Mouse (Mus musculus) T-helper 1 cell (primary cell): ENCODE measurements around the gene Cdca4.

ENCODE experiments used
- in situ Hi-C: fragments of 300-600 bp; cut with MboI, MseI; formaldehyde crosslinking; loops from one replicate; pipeline ENCODE4 v1.15.1; 2025; ENCODE audit warnings: high pct_unique_total_duplicates

The Cdca4 gene

GRCm38 (mm10) chr12:112801864-112802846, 27.1 kb downstream of the Cdca4 start, which contains the start of gene Ahnak2:
Gene Ahnak2 (minus strand): TSS chr12:112802657.
- in situ Hi-C loops, result loop anchor here (5.0 kb wide), 1 partner anchor 35 kb away; no protein-coding TSS in a partner anchor

GRCm38 (mm10) chr12:112800476-112800875, 28.7 kb downstream of the Cdca4 start:
- in situ Hi-C loops, result loop anchor here (5.0 kb wide), 1 partner anchor 37 kb away; no protein-coding TSS in a partner anchor

GRCm38 (mm10) chr12:112799237-112799970, 29.8 kb downstream of the Cdca4 start:
- in situ Hi-C loops, result loop anchor here (5.0 kb wide), 2 partner anchors 57 to 58 kb away; no protein-coding TSS in a partner anchor

- in situ Hi-C loops, result loop anchor here (5.0 kb wide), 2 partner anchors 56 to 59 kb away; no protein-coding TSS in a partner anchor
Observed at GRCm38 (mm10) chr12:112798716-112799115, 30.5 kb downstream of the Cdca4 start.

- in situ Hi-C loops, result loop anchor here (5.0 kb wide), 2 partner anchors 56 to 59 kb away; no protein-coding TSS in a partner anchor
Observed at GRCm38 (mm10) chr12:112798332-112798681, 30.9 kb downstream of the Cdca4 start.

GRCm38 (mm10) chr12:112797672-112798331, 31.4 kb downstream of the Cdca4 start:
- in situ Hi-C loops, result loop anchor here (5.0 kb wide), 2 partner anchors 56 to 59 kb away; no protein-coding TSS in a partner anchor

- in situ Hi-C loops, result loop anchor here (5.0 kb wide), 2 partner anchors 55 to 60 kb away; no protein-coding TSS in a partner anchor
Observed at GRCm38 (mm10) chr12:112796551-112797510, 32.4 kb downstream of the Cdca4 start.

- in situ Hi-C loops, result loop anchor here (5.0 kb wide), 2 partner anchors 53 to 62 kb away; no protein-coding TSS in a partner anchor
Observed at GRCm38 (mm10) chr12:112795466-112796104, 33.6 kb downstream of the Cdca4 start.

GRCm38 (mm10) chr12:112794998-112795397, 34.2 kb downstream of the Cdca4 start:
- in situ Hi-C loops, result loop anchor here (5.0 kb wide), 2 partner anchors 53 to 62 kb away; no protein-coding TSS in a partner anchor

- in situ Hi-C loops, result no loop called here
Observed at GRCm38 (mm10) chr12:112794356-112794816, 34.8 kb downstream of the Cdca4 start.

- in situ Hi-C loops, result no loop called here
Observed at GRCm38 (mm10) chr12:112793601-112794355, 35.4 kb downstream of the Cdca4 start.

- in situ Hi-C loops, result no loop called here
Observed at GRCm38 (mm10) chr12:112791026-112791425, 38.2 kb downstream of the Cdca4 start.

- in situ Hi-C loops, result loop anchor here (25.0 kb wide), 1 partner anchor 1487 kb away; no protein-coding TSS in a partner anchor
Observed at GRCm38 (mm10) chr12:112774481-112774880, 54.7 kb downstream of the Cdca4 start.

- in situ Hi-C loops, result loop anchor here (25.0 kb wide), 1 partner anchor 1487 kb away; no protein-coding TSS in a partner anchor
Observed at GRCm38 (mm10) chr12:112774026-112774425, 55.2 kb downstream of the Cdca4 start.

- in situ Hi-C loops, result loop anchor here (25.0 kb wide), 1 partner anchor 1486 kb away; no protein-coding TSS in a partner anchor
Observed at GRCm38 (mm10) chr12:112773366-112773765, 55.9 kb downstream of the Cdca4 start.

GRCm38 (mm10) chr12:112772306-112772705, 56.9 kb downstream of the Cdca4 start:
- in situ Hi-C loops, result loop anchor here (25.0 kb wide), 1 partner anchor 1485 kb away; no protein-coding TSS in a partner anchor

GRCm38 (mm10) chr12:112770396-112770795, 58.8 kb downstream of the Cdca4 start:
- in situ Hi-C loops, result loop anchor here (25.0 kb wide), 1 partner anchor 1483 kb away; no protein-coding TSS in a partner anchor
